14 mouse cellular contexts compared by ENCODE assay signal in the genomic region with DNA sequence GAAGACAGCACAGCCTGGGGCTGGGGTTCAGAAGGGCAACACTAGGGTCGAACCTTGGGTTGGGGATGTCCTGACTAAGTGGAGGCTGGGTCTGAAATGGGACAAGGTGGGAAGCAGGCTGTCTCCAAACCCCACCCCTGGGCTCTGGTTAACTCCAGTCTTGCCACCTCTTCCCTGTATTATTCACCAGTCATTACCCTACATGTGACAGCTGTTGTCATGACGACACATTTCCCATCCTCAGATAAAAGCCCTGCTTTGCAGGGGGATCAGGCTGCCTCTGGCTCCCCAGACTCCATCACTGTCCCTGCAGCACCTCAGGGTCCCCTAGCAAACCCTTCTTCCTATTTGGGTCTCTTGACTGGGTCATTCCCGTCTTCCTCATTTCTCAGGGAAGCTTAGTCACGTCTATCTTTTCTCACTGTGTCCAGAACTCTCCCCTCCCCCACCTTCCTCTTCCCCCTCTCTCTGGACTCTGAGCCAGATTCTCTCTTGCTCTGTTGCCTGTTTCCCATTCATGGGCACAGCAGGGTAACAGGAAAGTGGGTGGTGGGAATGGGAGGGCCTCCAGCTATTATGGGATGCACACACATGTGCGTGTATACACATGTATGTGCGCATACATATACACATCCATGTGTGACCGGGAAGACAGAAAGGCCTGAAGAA. TPM values are rescaled to one million over a fixed set of nuclear protein-coding genes. Genes with fewer than 3 reads are reported as not detected.
DNase-seq lines count a peak whose midpoint lies in the region; ATAC-seq and TF ChIP-seq lines count a peak whose summit lies in the region.
"Had no signal": no experiment of that assay in that cellular context is flagged by ENCODE, and none has a peak within 500 bp of the region (broad histone marks: within the 10 kb centered on the region; RNA-seq: fewer than 3 reads in every experiment).

No protein-coding gene starts in this region.

- no peak for TF ChIP-seq POLR2A in MEL (IDR thresholded peaks at IDR 0.05; ENCODE audit: control insufficient read depth in 1 of 2, insufficient read depth in 1 of 2, low read depth in 1 of 2, low read length in 2 of 2, poor library complexity in 1 of 2)
- TF ChIP-seq POLR2A in heart, adult 2 months (IDR thresholded peaks at IDR 0.05; ENCODE audit: insufficient read depth, low read depth, low read length) = no peak

- no peak for TF ChIP-seq EP300 in MEL (IDR thresholded peaks at IDR 0.05; ENCODE audit: low read depth in 1 of 2, low read length in 2 of 2)
- TF ChIP-seq EP300 in heart, adult 2 months (IDR thresholded peaks at IDR 0.05; ENCODE audit: insufficient read depth, low read depth, low read length) = no peak

- H3K79me2 ChIP-seq in MEL (ENCODE audit: control insufficient read depth, insufficient read depth, low read length, poor library complexity) = no peaks in the 10 kb centered on the region
- no peaks in the 10 kb centered on the region for H3K79me2 ChIP-seq in heart, adult 2 months (replicated peaks; ENCODE audit: control insufficient read depth, insufficient read depth, low read length)

- H3K9me3 ChIP-seq in forebrain, embryonic 11.5 days (ENCODE audit: control insufficient read depth, low read length) = no peaks in the 10 kb centered on the region
- no peaks in the 10 kb centered on the region for H3K9me3 ChIP-seq in forebrain, embryonic 10.5 days
- H3K9me3 ChIP-seq in MEL (replicated peaks; ENCODE audit: insufficient read depth, low read length) = no peaks in the 10 kb centered on the region
- no peaks in the 10 kb centered on the region for H3K9me3 ChIP-seq in forebrain, postnatal 0 days (ENCODE audit: low read length)
- no peaks in the 10 kb centered on the region for H3K9me3 ChIP-seq in midbrain, embryonic 13.5 days

- TF ChIP-seq CTCF in MEL (IDR thresholded peaks at IDR 0.05 in 2 of 3, conservative IDR thresholded peaks at IDR 0.05 in 1 of 3; ENCODE audit: control insufficient read depth in 1 of 3, insufficient read depth in 1 of 3, low read depth in 2 of 3, low read length in 3 of 3, poor library complexity in 1 of 3, severe bottlenecking in 1 of 3) = no peak
- no peak for TF ChIP-seq CTCF in forebrain, postnatal 0 days (IDR thresholded peaks at IDR 0.05; ENCODE audit: low read depth)
- no peak for TF ChIP-seq CTCF in heart, adult 2 months (IDR thresholded peaks at IDR 0.05)

- no peak overlapping the region for H3K4me2 ChIP-seq in forebrain, embryonic 11.5 days (ENCODE audit: low read depth, low read length, severe bottlenecking)
- H3K4me2 ChIP-seq in forebrain, postnatal 0 days (ENCODE audit: low read depth) = no peak overlapping the region
- H3K4me2 ChIP-seq in midbrain, embryonic 13.5 days (replicated peaks) = no peak overlapping the region

- H3K9ac ChIP-seq in forebrain, embryonic 11.5 days (ENCODE audit: low read length) = no peak overlapping the region
- no peak overlapping the region for H3K9ac ChIP-seq in MEL (ENCODE audit: control insufficient read depth, low read depth, low read length, poor library complexity, severe bottlenecking)
- H3K9ac ChIP-seq in forebrain, postnatal 0 days = no peak overlapping the region
- H3K9ac ChIP-seq in midbrain, embryonic 13.5 days (replicated peaks) = no peak overlapping the region
- no peak overlapping the region for H3K9ac ChIP-seq in heart, adult 2 months (ENCODE audit: low read depth, low read length)

- H3K4me3 ChIP-seq in forebrain, embryonic 11.5 days (ENCODE audit: low read depth, low read length) = no peak overlapping the region
- H3K4me3 ChIP-seq in forebrain, embryonic 10.5 days = no peak overlapping the region
- no peak overlapping the region for H3K4me3 ChIP-seq in MEL (ENCODE audit: control insufficient read depth in 1 of 2, insufficient read depth in 1 of 2, low read depth in 2 of 2, low read length in 2 of 2)
- H3K4me3 ChIP-seq in forebrain, postnatal 0 days (ENCODE audit: low read depth, low read length) = no peak overlapping the region
- H3K4me3 ChIP-seq in midbrain, embryonic 13.5 days (replicated peaks) = no peak overlapping the region
- no peak overlapping the region for H3K4me3 ChIP-seq in heart, adult 2 months
- H3K4me3 ChIP-seq: left cerebral cortex, adult 2 months had no signal

- ATAC-seq in forebrain, embryonic 11.5 days (replicated peaks; ENCODE audit: low FRiP score) = 0 out of 2 replicates have a peak, but pooled peaks have one; percentile 30
- ATAC-seq in forebrain, postnatal 0 days = peak; percentile 85
- peak; percentile 72 for ATAC-seq in midbrain, embryonic 13.5 days
- ATAC-seq: intestine, postnatal 0 days had no signal

- no peaks in the 10 kb centered on the region for H3K4me1 ChIP-seq in forebrain, embryonic 11.5 days (replicated peaks; ENCODE audit: control insufficient read depth, insufficient read depth, low read length)
- peaks cover 14% of the 10 kb centered on the region for H3K4me1 ChIP-seq in forebrain, embryonic 10.5 days
- H3K4me1 ChIP-seq in MEL (ENCODE audit: control insufficient read depth in 1 of 2, insufficient read depth in 2 of 2, low read length in 2 of 2) = no peaks in the 10 kb centered on the region
- 0 out of 2 replicates have a peak, but pooled peaks cover 10% of the 10 kb centered on the region for H3K4me1 ChIP-seq in forebrain, postnatal 0 days (ENCODE audit: insufficient read depth)
- H3K4me1 ChIP-seq in midbrain, embryonic 13.5 days (replicated peaks) = peaks cover 13% of the 10 kb centered on the region
- peaks cover 2% of the 10 kb centered on the region for H3K4me1 ChIP-seq in heart, adult 2 months (ENCODE audit: control insufficient read depth, insufficient read depth, low read length)

- intact Hi-C loops in heart, adult 2 months (cut with DNase I) = no loop called here

- no peak for DNase-seq in forebrain, embryonic 11.5 days (ENCODE audit: low spot score)
- DNase-seq in forebrain, embryonic 10.5 days (ENCODE audit: extremely low spot score, low spot score) = no peak
- DNase-seq in MEL (ENCODE audit: low read depth, low spot score) = peak; percentile 21
- peak; percentile 40 for DNase-seq in forebrain, postnatal 0 days
- no peak for DNase-seq in right cerebral cortex, adult 18-20 months
- no peak for DNase-seq in spleen, postnatal 36 days (ENCODE audit: low spot score in 2 of 2)
- DNase-seq in heart, adult 2 months = no peak
- DNase-seq: lung, adult 18-20 months had no signal

- no peak for TF ChIP-seq RAD21 in MEL (IDR thresholded peaks at IDR 0.05; ENCODE audit: low read depth, low read length)

- 68% methylated on average over 7 of the region's 7 CpGs for WGBS in forebrain, embryonic 11.5 days
- 71% methylated on average over 7 of the region's 7 CpGs for WGBS in forebrain, embryonic 10.5 days
- WGBS in forebrain, postnatal 0 days = 54% methylated on average over 7 of the region's 7 CpGs
- WGBS in midbrain, embryonic 13.5 days = 61% methylated on average over 7 of the region's 7 CpGs
- WGBS in heart, adult 2 months = 63% methylated on average over 7 of the region's 7 CpGs

- no peak overlapping the region for H3K27ac ChIP-seq in forebrain, embryonic 11.5 days (ENCODE audit: low read depth, low read length)
- H3K27ac ChIP-seq in forebrain, embryonic 10.5 days = no peak overlapping the region
- H3K27ac ChIP-seq in MEL (ENCODE audit: control insufficient read depth, low read depth, low read length) = no peak overlapping the region
- no peak overlapping the region for H3K27ac ChIP-seq in forebrain, postnatal 0 days (ENCODE audit: low read depth, low read length)
- H3K27ac ChIP-seq in midbrain, embryonic 13.5 days = peak overlapping the region; percentile 39; the same call in 1 of the 2 replicates
- no peak overlapping the region; the same call in 1 of the 2 replicates for H3K27ac ChIP-seq in heart, adult 2 months
- H3K27ac ChIP-seq: left cerebral cortex, adult 2 months had no signal

- H3K27me3 ChIP-seq in forebrain, embryonic 11.5 days (ENCODE audit: control insufficient read depth, insufficient read depth, low read length) = no peaks in the 10 kb centered on the region
- no peaks in the 10 kb centered on the region for H3K27me3 ChIP-seq in forebrain, embryonic 10.5 days (ENCODE audit: poor library complexity, severe bottlenecking)
- peaks cover 0 to 1% of the 10 kb centered on the region in 2 experiments; a peak in 1 of 4 replicates for H3K27me3 ChIP-seq in MEL (ENCODE audit: control insufficient read depth in 1 of 2, insufficient read depth in 2 of 2, low read length in 2 of 2)
- no peaks in the 10 kb centered on the region for H3K27me3 ChIP-seq in forebrain, postnatal 0 days (ENCODE audit: insufficient read depth, low read length)
- H3K27me3 ChIP-seq in midbrain, embryonic 13.5 days = 0 out of 2 replicates have a peak, but pooled peaks cover 2% of the 10 kb centered on the region
- no peaks in the 10 kb centered on the region for H3K27me3 ChIP-seq in heart, adult 2 months (ENCODE audit: control insufficient read depth, insufficient read depth, low read length)

- no peaks in the 10 kb centered on the region for H3K36me3 ChIP-seq in forebrain, embryonic 11.5 days (ENCODE audit: control insufficient read depth, insufficient read depth, low read length)
- no peaks in the 10 kb centered on the region for H3K36me3 ChIP-seq in forebrain, embryonic 10.5 days (replicated peaks)
- H3K36me3 ChIP-seq in MEL (ENCODE audit: control insufficient read depth in 1 of 2, insufficient read depth in 2 of 2, low read length in 2 of 2) = no peaks in the 10 kb centered on the region
- H3K36me3 ChIP-seq in forebrain, postnatal 0 days (ENCODE audit: insufficient read depth) = no peaks in the 10 kb centered on the region
- no peaks in the 10 kb centered on the region for H3K36me3 ChIP-seq in midbrain, embryonic 13.5 days
- no peaks in the 10 kb centered on the region for H3K36me3 ChIP-seq in heart, adult 2 months (ENCODE audit: control insufficient read depth, insufficient read depth, low read length)

RNA-seq across cellular contexts. Expression of gene Adra2b, which starts 15.1 kb away (rescaled TPM):
- 3.4 and 4.1 TPM in 2 replicates for polyA plus RNA-seq in forebrain, embryonic 11.5 days (2014; fragmentation: Nextera tagmentation; extraction: Ambion mirVana)
- 2.3 and 3.2 TPM in 2 replicates for polyA plus RNA-seq in forebrain, embryonic 10.5 days (2016; fragmentation: Nextera tagmentation; extraction: Ambion mirVana)
- not detected in 2 replicates for total RNA-seq in MEL (2012; rRNA removed)
- not detected for polyA plus RNA-seq in MEL (2012; ENCODE audit: insufficient read depth in 1 of 2, insufficient read length in 2 of 2, low read depth in 1 of 2, low replicate concordance in 2 of 2, missing spikeins in 1 of 2)
- total RNA-seq in forebrain, postnatal 0 days (2014; rRNA removed) = 0.46 and 0.67 TPM in 2 replicates
- 0.38 and 0.80 TPM in 2 replicates for polyA plus RNA-seq in forebrain, postnatal 0 days (2015; fragmentation: Nextera tagmentation; extraction: Ambion mirVana)
- polyA plus RNA-seq in midbrain, embryonic 13.5 days (2015; fragmentation: Nextera tagmentation; extraction: Ambion mirVana) = 0.12 and 0.15 TPM in 2 replicates
- total RNA-seq in heart, adult 2 months (2021) = 1 to 10 TPM in 1 of 2 experiments, under 1 TPM in 1; 0.73 to 1.1 TPM
- 1.0 and 1.6 TPM in 2 replicates for polyA plus RNA-seq in heart, adult 2 months (2012; rRNA removed)
- total RNA-seq: monocyte, adult 5-6 weeks had no signal
- polyA plus RNA-seq: C2C12 had no signal

RNA-seq across cellular contexts. Expression of gene Astl, which starts 39.6 kb away (rescaled TPM):
- not detected in 2 replicates for polyA plus RNA-seq in forebrain, embryonic 11.5 days (2014; fragmentation: Nextera tagmentation; extraction: Ambion mirVana)
- not detected in 2 replicates for polyA plus RNA-seq in forebrain, embryonic 10.5 days (2016; fragmentation: Nextera tagmentation; extraction: Ambion mirVana)
- total RNA-seq in MEL (2012; rRNA removed) = not detected in 2 replicates
- not detected for polyA plus RNA-seq in MEL (2012; ENCODE audit: insufficient read depth in 1 of 2, insufficient read length in 2 of 2, low read depth in 1 of 2, low replicate concordance in 2 of 2, missing spikeins in 1 of 2)
- total RNA-seq in forebrain, postnatal 0 days (2014; rRNA removed) = not detected in 2 replicates
- polyA plus RNA-seq in forebrain, postnatal 0 days (2015; fragmentation: Nextera tagmentation; extraction: Ambion mirVana) = not detected in 2 replicates
- not detected in 2 replicates for polyA plus RNA-seq in midbrain, embryonic 13.5 days (2015; fragmentation: Nextera tagmentation; extraction: Ambion mirVana)
- total RNA-seq in heart, adult 2 months (2021) = not detected
- not detected in 2 replicates for polyA plus RNA-seq in heart, adult 2 months (2012; rRNA removed)
- total RNA-seq: left cerebral cortex, adult 2 months had no signal
- polyA plus RNA-seq: C2C12; intestine, postnatal 0 days; stomach, embryonic 14.5 days had no signal

RNA-seq across cellular contexts. Expression of gene Dusp2, which starts 42.1 kb away (rescaled TPM):
- polyA plus RNA-seq in forebrain, embryonic 11.5 days (2014; fragmentation: Nextera tagmentation; extraction: Ambion mirVana) = 3.9 and 5.2 TPM in 2 replicates
- polyA plus RNA-seq in forebrain, embryonic 10.5 days (2016; fragmentation: Nextera tagmentation; extraction: Ambion mirVana) = 3.6 and 4.1 TPM in 2 replicates
- 6.5 and 10.4 TPM in 2 replicates for total RNA-seq in MEL (2012; rRNA removed)
- polyA plus RNA-seq in MEL (2012; ENCODE audit: insufficient read depth in 1 of 2, insufficient read length in 2 of 2, low read depth in 1 of 2, low replicate concordance in 2 of 2, missing spikeins in 1 of 2) = 10 to 100 TPM in 1 of 2 experiments, not detected in 1; 11.6 TPM
- total RNA-seq in forebrain, postnatal 0 days (2014; rRNA removed) = 10.0 and 13.9 TPM in 2 replicates
- 19.1 and 20.2 TPM in 2 replicates for polyA plus RNA-seq in forebrain, postnatal 0 days (2015; fragmentation: Nextera tagmentation; extraction: Ambion mirVana)
- 4.3 and 4.4 TPM in 2 replicates for polyA plus RNA-seq in midbrain, embryonic 13.5 days (2015; fragmentation: Nextera tagmentation; extraction: Ambion mirVana)
- under 1 TPM; 0.44 to 0.45 TPM for total RNA-seq in heart, adult 2 months (2021)
- 0.97 and 1.1 TPM in 2 replicates for polyA plus RNA-seq in heart, adult 2 months (2012; rRNA removed)

RNA-seq across cellular contexts. Expression of gene Gpat2, which starts 46.9 kb away (rescaled TPM):
- 0.16 and 0.40 TPM in 2 replicates for polyA plus RNA-seq in forebrain, embryonic 11.5 days (2014; fragmentation: Nextera tagmentation; extraction: Ambion mirVana)
- polyA plus RNA-seq in forebrain, embryonic 10.5 days (2016; fragmentation: Nextera tagmentation; extraction: Ambion mirVana) = 0.14 and 0.21 TPM in 2 replicates
- total RNA-seq in MEL (2012; rRNA removed) = not detected in 2 replicates
- under 1 TPM in 1 of 2 experiments, not detected in 1; 0.07 TPM for polyA plus RNA-seq in MEL (2012; ENCODE audit: insufficient read depth in 1 of 2, insufficient read length in 2 of 2, low read depth in 1 of 2, low replicate concordance in 2 of 2, missing spikeins in 1 of 2)
- 0.38 TPM in 1 of 2 replicates, not detected in the other for total RNA-seq in forebrain, postnatal 0 days (2014; rRNA removed)
- polyA plus RNA-seq in forebrain, postnatal 0 days (2015; fragmentation: Nextera tagmentation; extraction: Ambion mirVana) = 0.06 and 0.11 TPM in 2 replicates
- polyA plus RNA-seq in midbrain, embryonic 13.5 days (2015; fragmentation: Nextera tagmentation; extraction: Ambion mirVana) = 0.13 and 0.22 TPM in 2 replicates
- not detected for total RNA-seq in heart, adult 2 months (2021)
- 0.06 and 0.08 TPM in 2 replicates for polyA plus RNA-seq in heart, adult 2 months (2012; rRNA removed)
- total RNA-seq: monocyte, adult 5-6 weeks had no signal
- polyA plus RNA-seq: stomach, embryonic 14.5 days had no signal

Comparison
In these comparisons a context has a peak if more than half of its experiments do, and no peak if none do; other contexts are left out.
1. DNase-seq: peak in MEL (single experiment) and forebrain, postnatal 0 days (single experiment); none in forebrain, embryonic 11.5 days (single experiment), forebrain, embryonic 10.5 days (single experiment), right cerebral cortex, adult 18-20 months (single experiment), spleen, postnatal 36 days (0 of 2) and heart, adult 2 months (0 of 2).
2. ATAC-seq: peak in every context shown above with its lines; median percentile 85 in forebrain, postnatal 0 days; 72 in midbrain, embryonic 13.5 days; 30 in forebrain, embryonic 11.5 days.